Mouse (Mus musculus) B cell, adult (primary cell): ENCODE results near the gene Suclg1. TPM values are rescaled to one million over a fixed set of nuclear protein-coding genes. Genes with fewer than 3 reads are reported as not detected.

Source experiments
- total RNA-seq: library from RNA; stranded (reverse); gene quantifications from 4 replicates; pipeline ENCODE4 v1.2.4, GENCODE M21; 2023; ENCODE audit not compliant: inconsistent age

Suclg1 gene
- 49.1 to 57.0 TPM (median 52.6 TPM) in 4 replicates for total RNA-seq

GRCm38 (mm10) chr6:73248237-73249048 is at the start of gene Suclg1:
Gene Suclg1 (plus strand): TSS chr6:73248382.

GRCm38 (mm10) chr6:73221189-73221957 is 26.8 kb upstream of the Suclg1 start, which contains the start of gene Dnah6:
Gene Dnah6 (minus strand): TSS chr6:73221651.

Other genes with a start within 250 kb of the Suclg1 start
- gene Dnah6, start 26.7 kb upstream of the Suclg1 start, total RNA-seq: 0.03 to 0.24 TPM (median 0.22 TPM) in 4 replicates
- gene 4931417E11Rik, start 221.3 kb downstream of the Suclg1 start, total RNA-seq: not detected in 4 replicates